Mouse (Mus musculus): ENCODE measurements around the gene Btbd6.

- peak; percentile 51; the same call in 1 of the 2 replicates for TF ChIP-seq CTCF (IDR thresholded peaks at IDR 0.05; ENCODE audit: control insufficient read depth, insufficient read depth, insufficient replicate concordance, low read depth, low read length)
- TF ChIP-seq POLR2A (IDR thresholded peaks at IDR 0.05; ENCODE audit: control insufficient read depth, low read depth, low read length) = no peak
These were observed 29.0 kb upstream of the Btbd6 start for GRCm38 (mm10) chr12:112947307-112947706.

Data from testis, adult 2 months (tissue).